Comparison of ENCODE assay signal across 20 mouse cellular contexts in the genomic region with DNA sequence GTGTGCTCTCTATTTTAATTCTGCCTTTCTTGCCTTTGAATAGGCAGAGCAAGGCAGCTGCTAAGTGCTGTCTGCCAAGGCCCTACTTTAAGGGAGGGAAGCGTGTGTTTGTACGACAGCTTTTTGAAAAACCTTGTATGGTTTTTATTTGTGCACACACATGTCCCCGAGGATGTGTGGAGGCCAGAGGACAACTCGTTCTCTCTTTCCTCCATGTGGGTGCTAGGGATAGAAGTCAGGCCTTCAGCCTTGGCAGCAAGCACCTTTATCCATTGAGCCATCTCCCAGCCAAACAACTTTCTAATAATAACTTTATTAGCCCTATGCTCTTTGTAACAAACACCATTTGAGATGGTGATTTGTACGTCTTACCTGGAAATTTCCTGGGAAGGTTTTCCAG. TPM values are rescaled to one million over a fixed set of nuclear protein-coding genes. Genes with fewer than 3 reads are reported as not detected.
A peak's percentile ranks its signal among the peaks of the same experiment; 100 is the strongest.
DNase-seq lines count a peak whose midpoint lies in the region; ATAC-seq and TF ChIP-seq lines count a peak whose summit lies in the region.
"Had no signal": no experiment of that assay in that cellular context is flagged by ENCODE, and none has a peak within 500 bp of the region (broad histone marks: within the 10 kb centered on the region; RNA-seq: fewer than 3 reads in every experiment).

No protein-coding gene starts in this region.

- H3K9ac ChIP-seq in heart, embryonic 12.5 days: no peak overlapping the region
- H3K9ac ChIP-seq: embryonic facial prominence, embryonic 12.5 days; hindbrain, embryonic 13.5 days; liver, embryonic 14.5 days; midbrain, embryonic 13.5 days; neural tube, embryonic 15.5 days had no signal

- H3K27me3 ChIP-seq in heart, embryonic 12.5 days (replicated peaks): no peaks in the 10 kb centered on the region
- no peaks in the 10 kb centered on the region for H3K27me3 ChIP-seq in heart, embryonic 10.5 days (ENCODE audit: insufficient read depth, poor library complexity, severe bottlenecking)
- no peaks in the 10 kb centered on the region for H3K27me3 ChIP-seq in testis, adult 2 months (ENCODE audit: control insufficient read depth, insufficient read depth, low read length)
- H3K27me3 ChIP-seq: embryonic facial prominence, embryonic 12.5 days; hindbrain, embryonic 13.5 days; midbrain, embryonic 13.5 days; neural tube, embryonic 15.5 days had no signal

- H3K36me3 ChIP-seq in heart, embryonic 12.5 days: no peaks in the 10 kb centered on the region; the same call in 1 of the 2 replicates
- H3K36me3 ChIP-seq in heart, embryonic 10.5 days: peaks cover 14% of the 10 kb centered on the region; the same call in 1 of the 2 replicates
- no peaks in the 10 kb centered on the region for H3K36me3 ChIP-seq in testis, adult 2 months (ENCODE audit: control insufficient read depth, insufficient read depth, low read length)
- H3K36me3 ChIP-seq: midbrain, embryonic 13.5 days; neural tube, embryonic 15.5 days had no signal

- no peak for ATAC-seq in heart, embryonic 12.5 days (ENCODE audit: insufficient number of reproducible peaks, low FRiP score)
- ATAC-seq: CD4-positive, CD25-positive, alpha-beta regulatory T cell, adult 4 months; forebrain, embryonic 16.5 days; midbrain, embryonic 13.5 days had no signal

- TF ChIP-seq CTCF in testis, adult 2 months (IDR thresholded peaks at IDR 0.05; ENCODE audit: control insufficient read depth, insufficient read depth, insufficient replicate concordance, low read depth, low read length): no peak

- DNase-seq in adrenal gland, postnatal 14 days: peak; percentile 40
- no peak for DNase-seq in adrenal gland, postnatal 10 days
- DNase-seq in heart, embryonic 10.5 days (ENCODE audit: low spot score): no peak
- no peak for DNase-seq in testis, postnatal 10 days (ENCODE audit: low spot score)
- no peak for DNase-seq in kidney, adult 18-20 months
- no peak for DNase-seq in T-cell, adult 2 months (ENCODE audit: low spot score)
- DNase-seq: adrenal gland, adult 8-10 months; cerebellum, adult 2 months; right cerebral cortex, postnatal 25 days; thymus, adult 18-20 months had no signal

- no peaks in the 10 kb centered on the region for H3K9me3 ChIP-seq in heart, embryonic 12.5 days (replicated peaks)
- no peaks in the 10 kb centered on the region for H3K9me3 ChIP-seq in heart, embryonic 10.5 days
- H3K9me3 ChIP-seq: embryonic facial prominence, embryonic 12.5 days; hindbrain, embryonic 13.5 days; midbrain, embryonic 13.5 days; neural tube, embryonic 15.5 days had no signal

- WGBS in heart, embryonic 12.5 days: 73% methylated on average over 5 of the region's 5 CpGs
- 75% methylated on average over 5 of the region's 5 CpGs for WGBS in heart, embryonic 10.5 days

- H3K4me3 ChIP-seq in heart, embryonic 12.5 days: no peak overlapping the region
- H3K4me3 ChIP-seq in heart, embryonic 10.5 days: no peak overlapping the region
- no peak overlapping the region for H3K4me3 ChIP-seq in testis, adult 2 months (ENCODE audit: control insufficient read depth, low read depth, low read length)
- H3K4me3 ChIP-seq: embryonic facial prominence, embryonic 12.5 days; hindbrain, embryonic 13.5 days; midbrain, embryonic 13.5 days; myocyte; neural tube, embryonic 15.5 days had no signal

- H3K4me2 ChIP-seq in heart, embryonic 12.5 days: no peak overlapping the region
- H3K4me2 ChIP-seq: embryonic facial prominence, embryonic 12.5 days; hindbrain, embryonic 13.5 days; midbrain, embryonic 13.5 days; neural tube, embryonic 15.5 days had no signal

- peaks cover 23% of the 10 kb centered on the region for H3K4me1 ChIP-seq in heart, embryonic 12.5 days (replicated peaks)
- H3K4me1 ChIP-seq in heart, embryonic 10.5 days: peaks cover 16% of the 10 kb centered on the region; the same call in 1 of the 2 replicates
- peaks cover 2% of the 10 kb centered on the region; the same call in 1 of the 2 replicates for H3K4me1 ChIP-seq in testis, adult 2 months (ENCODE audit: control insufficient read depth, insufficient read depth, low read length)
- H3K4me1 ChIP-seq: embryonic facial prominence, embryonic 12.5 days; midbrain, embryonic 13.5 days had no signal

- H3K27ac ChIP-seq in heart, embryonic 12.5 days (ENCODE audit: poor library complexity, severe bottlenecking): peak overlapping the region; percentile 16; the same call in 1 of the 2 replicates
- H3K27ac ChIP-seq in heart, embryonic 10.5 days: no peak overlapping the region
- peak overlapping the region; percentile 14; the same call in 1 of the 2 replicates for H3K27ac ChIP-seq in testis, adult 2 months (ENCODE audit: control insufficient read depth, insufficient read depth, low read depth, low read length)
- H3K27ac ChIP-seq: embryonic facial prominence, embryonic 12.5 days; hindbrain, embryonic 13.5 days; liver, embryonic 14.5 days; midbrain, embryonic 13.5 days; neural tube, embryonic 15.5 days had no signal

- no peak for TF ChIP-seq POLR2A in testis, adult 2 months (IDR thresholded peaks at IDR 0.05; ENCODE audit: control insufficient read depth, low read depth, low read length)

RNA-seq across cellular contexts. Expression of a gene that starts 34.7 kb away (rescaled TPM):
- 53.5 and 61.2 TPM in 2 replicates for total RNA-seq in adrenal gland, postnatal 14 days (2021)
- total RNA-seq in adrenal gland, postnatal 10 days (2021): 10 to 100 TPM; 36.3 to 48.3 TPM
- polyA plus RNA-seq in heart, embryonic 12.5 days (2016; fragmentation: Nextera tagmentation; extraction: Ambion mirVana): 18.5 and 20.2 TPM in 2 replicates
- 24.7 and 35.8 TPM in 2 replicates for polyA plus RNA-seq in heart, embryonic 10.5 days (2016; fragmentation: Nextera tagmentation; extraction: Ambion mirVana)
- 13.3 and 14.0 TPM in 2 replicates for polyA plus RNA-seq in testis, adult 2 months (2012; rRNA removed)
